Mouse (Mus musculus): ENCODE data around the gene Oas3. TPM values are rescaled to one million over a fixed set of nuclear protein-coding genes. Genes with fewer than 3 reads are reported as not detected.

Oas3 gene
- total and polyA plus RNA-seq, 2 experiments from 2014 or later: 0.31 to 0.58 TPM

- Histone ChIP-seq H3K4me2 (ENCODE audit: low read depth, low read length) (peak overlapping the region; percentile 89), H3K4me3 (ENCODE audit: low read length) (peak overlapping the region; percentile 81), H3K9ac (replicated peaks; ENCODE audit: low read length) (peak overlapping the region; percentile 96), H3K36me3 (ENCODE audit: insufficient read depth, low read length) (no peaks in the 10 kb centered on the region), H3K27me3 (ENCODE audit: insufficient read depth, low read length) (no peaks in the 10 kb centered on the region), H3K27ac (peak overlapping the region; percentile 92), H3K4me1 (ENCODE audit: insufficient read depth, low read length) (peaks cover 19% of the 10 kb centered on the region), H3K9me3 (ENCODE audit: low read length) (no peaks in the 10 kb centered on the region)
- peak; percentile 41 for ATAC-seq
- WGBS: 2% methylated on average over 39 of the region's 40 CpGs
- DNase-seq (ENCODE audit: low spot score): peak; percentile 76
- no peak; the same call in 1 of the 2 replicates for TF ChIP-seq CTCF (IDR thresholded peaks at IDR 0.05; ENCODE audit: low read depth)
Measured at GRCm38 (mm10) chr5:120710161-120710825, 67.2 kb downstream of the Oas3 start.

DNA sequence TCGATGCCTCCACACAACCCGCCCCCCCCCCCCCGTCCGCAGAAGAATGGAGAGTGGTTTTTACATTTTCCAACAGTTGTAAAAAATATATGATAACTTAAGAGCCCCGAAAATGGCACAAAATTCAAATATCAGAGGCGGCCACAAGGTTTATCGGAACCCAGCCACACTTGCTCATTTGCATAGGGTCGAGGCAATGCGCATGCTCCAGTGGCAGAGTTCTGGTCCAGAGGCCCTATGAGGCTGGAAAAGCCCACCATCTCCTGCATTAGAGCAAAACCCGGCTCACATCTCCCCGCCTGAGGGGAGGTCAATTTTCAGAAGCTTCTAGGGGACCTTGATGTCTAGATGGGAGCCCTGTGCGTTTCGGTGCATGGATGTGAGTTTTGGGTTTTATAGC is 70.5 kb downstream of the Oas3 start:
- peaks cover 22% of the 10 kb centered on the region for H3K4me1 ChIP-seq (ENCODE audit: insufficient read depth, low read length)
- peak overlapping the region; percentile 45 for H3K9ac ChIP-seq (replicated peaks; ENCODE audit: low read length)
- TF ChIP-seq CTCF (IDR thresholded peaks at IDR 0.05; ENCODE audit: low read depth): no peak

GRCm38 (mm10) chr5:120706541-120706940 is 70.9 kb downstream of the Oas3 start:
- peak overlapping the region; percentile 51 for H3K4me2 ChIP-seq (ENCODE audit: low read depth, low read length)
- WGBS: 3% methylated on average over 16 of the region's 16 CpGs
- H3K36me3 ChIP-seq (ENCODE audit: insufficient read depth, low read length): no peaks in the 10 kb centered on the region
- peak overlapping the region; percentile 18; the same call in 1 of the 2 replicates for H3K4me3 ChIP-seq (ENCODE audit: low read length)
- peak; percentile 67 for DNase-seq (ENCODE audit: low spot score)
- peak overlapping the region; percentile 45 for H3K9ac ChIP-seq (replicated peaks; ENCODE audit: low read length)
- no peaks in the 10 kb centered on the region for H3K27me3 ChIP-seq (ENCODE audit: insufficient read depth, low read length)
- peaks cover 22% of the 10 kb centered on the region for H3K4me1 ChIP-seq (ENCODE audit: insufficient read depth, low read length)
- TF ChIP-seq CTCF (IDR thresholded peaks at IDR 0.05; ENCODE audit: low read depth): no peak
- no peak for ATAC-seq
- no peak overlapping the region for H3K27ac ChIP-seq
- H3K9me3 ChIP-seq (ENCODE audit: low read length): no peaks in the 10 kb centered on the region

More for the DNA sequence above, 70.5 kb downstream of the Oas3 start:
- H3K36me3 ChIP-seq (ENCODE audit: insufficient read depth, low read length): no peaks in the 10 kb centered on the region
- WGBS: 33% methylated on average over 13 of the region's 13 CpGs
- peak overlapping the region; percentile 18; the same call in 1 of the 2 replicates for H3K4me3 ChIP-seq (ENCODE audit: low read length)
- no peaks in the 10 kb centered on the region for H3K9me3 ChIP-seq (ENCODE audit: low read length)
- H3K27ac ChIP-seq: no peak overlapping the region
- ATAC-seq (no peak), DNase-seq (ENCODE audit: low spot score) (peak; percentile 45)
- peak overlapping the region; percentile 51 for H3K4me2 ChIP-seq (ENCODE audit: low read depth, low read length)
- no peaks in the 10 kb centered on the region for H3K27me3 ChIP-seq (ENCODE audit: insufficient read depth, low read length)

DNA sequence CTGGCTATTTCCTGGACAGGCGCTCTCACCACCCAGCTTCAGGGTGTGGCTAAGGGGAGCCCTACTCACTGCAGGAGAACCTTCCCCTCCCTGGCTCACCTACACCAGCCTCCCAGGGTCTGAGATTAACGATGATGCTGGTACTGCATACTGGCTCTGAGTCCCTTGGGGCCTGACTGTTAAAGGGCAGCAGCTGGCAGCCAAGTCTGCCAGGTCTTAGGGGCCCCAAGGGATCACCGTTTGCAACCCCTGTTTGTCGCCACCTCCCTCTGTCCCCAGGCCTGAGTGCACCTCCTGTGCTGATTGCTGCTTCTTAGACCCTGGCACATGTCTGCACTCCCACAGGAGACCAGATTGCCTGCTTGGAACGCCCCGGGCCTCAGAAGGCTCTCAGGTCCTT is 73.0 kb downstream of the Oas3 start:
- Histone ChIP-seq H3K9ac (replicated peaks; ENCODE audit: low read length) (0 out of 2 replicates have a peak overlapping the region, but pooled peaks have one; percentile 9), H3K4me3 (ENCODE audit: low read length) (no peak overlapping the region), H3K4me2 (ENCODE audit: low read depth, low read length) (no peak overlapping the region), H3K36me3 (ENCODE audit: insufficient read depth, low read length) (no peaks in the 10 kb centered on the region), H3K27ac (no peak overlapping the region), H3K27me3 (ENCODE audit: insufficient read depth, low read length) (no peaks in the 10 kb centered on the region), H3K4me1 (ENCODE audit: insufficient read depth, low read length) (peaks cover 19% of the 10 kb centered on the region), H3K9me3 (ENCODE audit: low read length) (no peaks in the 10 kb centered on the region)
- no peak for TF ChIP-seq CTCF (IDR thresholded peaks at IDR 0.05; ENCODE audit: low read depth)
- ATAC-seq (no peak), DNase-seq (ENCODE audit: low spot score) (no peak)
- 38% methylated on average over 6 of the region's 6 CpGs for WGBS

DNA sequence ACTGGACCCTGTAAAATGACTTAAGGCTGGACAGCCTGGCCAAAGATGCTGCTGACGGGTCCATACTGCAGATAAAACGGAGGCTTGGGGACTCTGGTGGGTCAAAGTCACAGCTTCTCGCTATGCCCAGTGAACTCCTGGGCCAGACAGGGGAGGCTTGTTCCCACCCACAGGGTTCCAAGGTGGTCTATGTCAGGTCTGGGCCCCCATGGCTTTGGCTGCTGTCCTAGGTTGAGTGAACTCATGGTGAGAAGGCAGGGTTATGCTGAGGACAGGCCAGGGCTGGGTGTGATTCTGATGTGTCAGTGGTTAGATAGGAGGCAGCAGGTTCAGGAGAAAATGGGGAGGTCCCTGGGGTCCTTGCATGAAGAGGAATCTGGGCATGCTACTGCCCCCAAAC is 73.8 kb downstream of the Oas3 start:
- DNase-seq (ENCODE audit: low spot score) (no peak), ATAC-seq (no peak)
- no peak overlapping the region for H3K27ac ChIP-seq
- H3K4me3 ChIP-seq (ENCODE audit: low read length): no peak overlapping the region
- WGBS: 86% methylated on average over 3 of the region's 3 CpGs
- H3K36me3 ChIP-seq (ENCODE audit: insufficient read depth, low read length): no peaks in the 10 kb centered on the region
- TF ChIP-seq CTCF (IDR thresholded peaks at IDR 0.05; ENCODE audit: low read depth): no peak
- H3K9ac ChIP-seq (replicated peaks; ENCODE audit: low read length): no peak overlapping the region
- no peak overlapping the region for H3K4me2 ChIP-seq (ENCODE audit: low read depth, low read length)
- peaks cover 25% of the 10 kb centered on the region for H3K4me1 ChIP-seq (ENCODE audit: insufficient read depth, low read length)
- H3K9me3 ChIP-seq (ENCODE audit: low read length): no peaks in the 10 kb centered on the region
- no peaks in the 10 kb centered on the region for H3K27me3 ChIP-seq (ENCODE audit: insufficient read depth, low read length)

Other genes with a start within 250 kb of the Oas3 start
- gene Tpcn1, start 189.0 kb downstream of the Oas3 start, total RNA-seq (2014; rRNA removed): 24.5 and 30.7 TPM in 2 replicates
- gene Tpcn1, start 189.0 kb downstream of the Oas3 start, polyA plus RNA-seq (2015; fragmentation: Nextera tagmentation; extraction: Ambion mirVana): 15.4 and 16.1 TPM in 2 replicates
- gene Iqcd, start 188.6 kb downstream of the Oas3 start, total RNA-seq (2014; rRNA removed): 0.63 and 1.9 TPM in 2 replicates
- 1.8 and 2.0 TPM in 2 replicates for gene Iqcd, start 188.6 kb downstream of the Oas3 start, polyA plus RNA-seq (2015; fragmentation: Nextera tagmentation; extraction: Ambion mirVana)
- 38.0 and 38.6 TPM in 2 replicates for gene Rita1, start 165.1 kb downstream of the Oas3 start, total RNA-seq (2014; rRNA removed)
- 30.1 and 30.4 TPM in 2 replicates for gene Rita1, start 165.1 kb downstream of the Oas3 start, polyA plus RNA-seq (2015; fragmentation: Nextera tagmentation; extraction: Ambion mirVana)
- gene Ddx54, start 164.9 kb downstream of the Oas3 start, total RNA-seq (2014; rRNA removed): 37.3 and 40.1 TPM in 2 replicates
- 30.8 and 31.9 TPM in 2 replicates for gene Ddx54, start 164.9 kb downstream of the Oas3 start, polyA plus RNA-seq (2015; fragmentation: Nextera tagmentation; extraction: Ambion mirVana)
- gene Cfap73, start 143.4 kb downstream of the Oas3 start, total RNA-seq (2014; rRNA removed): 0.21 and 0.79 TPM in 2 replicates
- 0.26 and 0.86 TPM in 2 replicates for gene Cfap73, start 143.4 kb downstream of the Oas3 start, polyA plus RNA-seq (2015; fragmentation: Nextera tagmentation; extraction: Ambion mirVana)
- gene Rasal1, start 128.8 kb downstream of the Oas3 start, total RNA-seq (2014; rRNA removed): 3.9 and 8.2 TPM in 2 replicates
- 3.2 and 4.7 TPM in 2 replicates for gene Rasal1, start 128.8 kb downstream of the Oas3 start, polyA plus RNA-seq (2015; fragmentation: Nextera tagmentation; extraction: Ambion mirVana)
- 230 and 246 TPM in 2 replicates for gene Dtx1, start 65.7 kb downstream of the Oas3 start, total RNA-seq (2014; rRNA removed)
- 51.4 and 52.9 TPM in 2 replicates for gene Dtx1, start 65.7 kb downstream of the Oas3 start, polyA plus RNA-seq (2015; fragmentation: Nextera tagmentation; extraction: Ambion mirVana)
- 0.43 and 1.3 TPM in 2 replicates for gene Oas2, start 27.8 kb downstream of the Oas3 start, total RNA-seq (2014; rRNA removed)
- gene Oas2, start 27.8 kb downstream of the Oas3 start, polyA plus RNA-seq (2015; fragmentation: Nextera tagmentation; extraction: Ambion mirVana): 0.24 and 0.45 TPM in 2 replicates
- 0.26 TPM in 1 of 2 replicates, not detected in the other for gene Oas1e, start 17.9 kb upstream of the Oas3 start, total RNA-seq (2014; rRNA removed)
- gene Oas1e, start 17.9 kb upstream of the Oas3 start, polyA plus RNA-seq (2015; fragmentation: Nextera tagmentation; extraction: Ambion mirVana): 0.42 and 0.90 TPM in 2 replicates
- 0.58 and 1.2 TPM in 2 replicates for gene Oas1c, start 34.9 kb upstream of the Oas3 start, total RNA-seq (2014; rRNA removed)
- gene Oas1c, start 34.9 kb upstream of the Oas3 start, polyA plus RNA-seq (2015; fragmentation: Nextera tagmentation; extraction: Ambion mirVana): 0.61 and 0.64 TPM in 2 replicates
- gene Oas1f, start 69.7 kb upstream of the Oas3 start, total RNA-seq (2014; rRNA removed): not detected in 2 replicates
- gene Oas1f, start 69.7 kb upstream of the Oas3 start, polyA plus RNA-seq (2015; fragmentation: Nextera tagmentation; extraction: Ambion mirVana): not detected in 2 replicates
- gene Oas1h, start 83.8 kb upstream of the Oas3 start, total RNA-seq (2014; rRNA removed): not detected in 2 replicates
- not detected in 2 replicates for gene Oas1h, start 83.8 kb upstream of the Oas3 start, polyA plus RNA-seq (2015; fragmentation: Nextera tagmentation; extraction: Ambion mirVana)
- gene Oas1g, start 110.0 kb upstream of the Oas3 start, total RNA-seq (2014; rRNA removed): 1.4 TPM in 1 of 2 replicates, not detected in the other
- 0.26 and 0.44 TPM in 2 replicates for gene Oas1g, start 110.0 kb upstream of the Oas3 start, polyA plus RNA-seq (2015; fragmentation: Nextera tagmentation; extraction: Ambion mirVana)
- 0.79 and 1.4 TPM in 2 replicates for gene Oas1a, start 129.9 kb upstream of the Oas3 start, total RNA-seq (2014; rRNA removed)
- gene Oas1a, start 129.9 kb upstream of the Oas3 start, polyA plus RNA-seq (2015; fragmentation: Nextera tagmentation; extraction: Ambion mirVana): 1.3 and 1.8 TPM in 2 replicates
- gene Oas1d, start 136.9 kb upstream of the Oas3 start, total RNA-seq (2014; rRNA removed): 0.16 and 0.50 TPM in 2 replicates
- 0.25 and 0.29 TPM in 2 replicates for gene Oas1d, start 136.9 kb upstream of the Oas3 start, polyA plus RNA-seq (2015; fragmentation: Nextera tagmentation; extraction: Ambion mirVana)
- gene Rph3a, start 232.4 kb upstream of the Oas3 start, total RNA-seq (2014; rRNA removed): 44.3 and 50.7 TPM in 2 replicates
- gene Rph3a, start 232.4 kb upstream of the Oas3 start, polyA plus RNA-seq (2015; fragmentation: Nextera tagmentation; extraction: Ambion mirVana): 35.2 and 39.4 TPM in 2 replicates

Data from hindbrain, postnatal 0 days (tissue).